Mouse (Mus musculus) activated CD4-positive, CD25-positive, alpha-beta regulatory T cell, adult 4 months (primary cell): Measurements from ENCODE around the gene Metrn. TPM values are rescaled to one million over a fixed set of nuclear protein-coding genes. Genes with fewer than 3 reads are reported as not detected.

Experiments used
- ATAC-seq: one replicate; pipeline ENCODE4 v1.8.0; 2017
- polyA plus RNA-seq, 2 experiments: library from polyadenylated mRNA; unstranded; fragments of 100-300 nt; shearing (Covaris generic); gene quantifications; one replicate each; pipeline ENCODE4 v1.2.1; 2017

Metrn gene
- 1 to 10 TPM; 2.2 to 4.6 TPM for polyA plus RNA-seq

- peak; percentile 33 for ATAC-seq
Observed at GRCm38 (mm10) chr17:25796951-25797369, at the start of gene Metrn. Gene Metrn, minus strand, starts transcription at chr17:25797136.

DNA sequence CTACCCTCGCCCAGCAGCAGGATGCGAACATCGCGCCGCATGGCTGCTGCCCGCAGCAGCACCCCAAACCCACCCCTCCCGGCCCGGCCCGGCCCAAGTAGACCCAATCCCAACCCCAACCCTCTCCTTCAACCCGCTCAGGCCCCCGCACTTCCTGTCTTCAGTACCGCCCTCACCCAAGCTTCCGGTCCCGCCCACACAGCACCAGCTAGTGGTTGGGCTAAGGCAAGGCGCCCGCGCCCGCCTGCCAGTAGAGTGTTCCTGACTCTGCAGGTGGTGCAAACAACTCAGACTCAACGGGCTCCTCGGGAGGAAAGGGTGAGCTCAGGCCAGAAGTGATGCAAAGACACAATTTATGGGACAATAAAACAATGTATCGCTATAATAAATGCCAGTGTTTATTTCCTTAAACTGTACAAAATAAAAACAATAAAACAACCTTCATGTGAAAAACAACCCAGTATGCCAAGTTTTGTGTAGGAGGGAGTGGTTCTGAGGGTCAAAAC lies 47.5 kb upstream of the Metrn start, which contains the start of gene Rhot2:
Gene Rhot2, minus strand, starts transcription at position 456 of the 506 bp plus-strand sequence.
- peak; percentile 100 for ATAC-seq

- peak; percentile 6 for ATAC-seq
Observed at GRCm38 (mm10) chr17:25843636-25844395, 46.9 kb upstream of the Metrn start.

DNA sequence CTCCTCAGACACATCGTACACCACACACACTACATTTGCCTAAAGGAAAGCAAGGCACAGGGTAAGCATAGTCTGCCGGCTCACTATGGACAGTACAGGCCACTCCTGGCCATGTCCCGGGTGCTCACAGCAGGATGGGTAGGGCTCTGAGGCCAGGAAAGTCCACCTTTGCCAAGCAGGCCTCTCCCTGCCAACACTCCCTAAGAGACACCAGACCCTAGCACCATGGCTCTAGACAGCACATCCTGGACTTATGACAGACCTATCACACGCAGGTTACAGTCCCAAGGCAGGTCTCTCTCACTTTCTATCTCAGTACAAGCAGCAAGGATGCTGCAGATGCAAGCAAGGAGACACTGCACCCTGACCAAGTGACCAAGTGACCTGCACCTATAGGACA lies 46.2 kb upstream of the Metrn start:
- ATAC-seq, result no peak

DNA sequence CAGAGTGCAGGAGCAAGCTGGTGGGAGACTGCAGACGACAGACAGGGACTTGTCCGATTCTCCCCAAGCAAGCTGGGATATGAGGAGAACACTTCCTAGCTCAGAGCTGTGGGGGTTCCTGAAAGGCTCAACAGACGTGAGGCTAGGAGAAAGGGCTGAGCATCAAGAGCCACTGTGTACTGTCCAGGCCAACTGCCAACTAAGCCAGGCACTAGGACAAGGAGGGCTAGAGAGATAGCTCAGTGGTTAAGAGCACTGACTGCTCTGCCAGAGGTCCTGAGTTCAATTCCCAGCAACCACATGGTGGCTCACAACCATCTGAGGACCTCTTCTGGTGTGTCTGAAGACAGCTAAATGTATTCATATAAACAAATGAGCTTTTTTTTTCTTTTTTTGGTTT lies 45.6 kb upstream of the Metrn start:
- no peak for ATAC-seq

- ATAC-seq, result no peak
Observed at GRCm38 (mm10) chr17:25841117-25841880, 44.4 kb upstream of the Metrn start, which contains the start of gene Gm20683. Gene Gm20683, minus strand, starts transcription at chr17:25841763.

DNA sequence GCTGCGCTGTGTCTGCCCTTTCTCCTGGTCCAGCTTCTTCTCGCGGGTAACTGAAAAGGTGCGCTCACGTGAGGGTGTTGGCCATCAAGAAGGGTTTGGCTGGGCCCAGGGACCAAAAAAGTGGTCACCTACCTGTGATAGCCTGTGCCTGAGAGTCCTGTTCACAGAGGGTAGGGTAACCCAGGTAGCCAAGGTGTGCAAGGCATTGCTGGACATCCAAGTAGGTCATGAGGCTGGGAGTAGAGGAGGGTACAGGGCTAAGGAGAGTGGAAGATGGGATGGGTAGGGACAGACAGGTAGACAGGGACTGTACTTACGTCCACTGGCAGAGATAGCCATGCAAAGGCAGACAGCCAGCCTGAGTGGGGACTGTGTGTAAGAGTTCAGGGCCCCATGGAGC lies 43.6 kb upstream of the Metrn start:
- no peak for ATAC-seq

- ATAC-seq, result no peak
Observed at GRCm38 (mm10) chr17:25839455-25840235, 42.7 kb upstream of the Metrn start.

- no peak for ATAC-seq
Observed at GRCm38 (mm10) chr17:25838904-25839303, 42.0 kb upstream of the Metrn start.

DNA sequence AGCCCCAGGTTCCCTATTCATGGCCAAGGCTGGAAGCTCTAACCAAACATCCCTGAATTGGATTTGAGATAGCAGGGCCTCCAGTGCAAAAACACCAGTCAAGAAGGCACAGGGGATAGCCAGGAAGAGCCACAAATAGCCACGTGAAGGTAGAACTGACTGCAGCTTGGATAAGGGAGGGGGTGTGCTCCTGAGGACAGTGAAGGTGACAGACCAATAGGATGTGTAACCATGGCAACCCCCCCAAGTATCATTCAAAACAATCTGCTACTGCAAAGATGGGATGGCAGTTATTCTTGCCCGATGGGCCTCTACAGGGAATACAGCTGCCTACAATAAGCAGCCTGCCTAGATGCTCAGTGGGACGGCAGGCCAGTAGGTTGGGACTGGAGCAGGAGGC lies 40.6 kb upstream of the Metrn start:
- no peak for ATAC-seq

- ATAC-seq, result no peak
Observed at GRCm38 (mm10) chr17:25837076-25837410, 40.1 kb upstream of the Metrn start, which contains the start of gene Rhbdl1. Gene Rhbdl1, minus strand, starts transcription at chr17:25837295.

- ATAC-seq, result no peak
Observed at GRCm38 (mm10) chr17:25836397-25837075, 39.6 kb upstream of the Metrn start.

DNA sequence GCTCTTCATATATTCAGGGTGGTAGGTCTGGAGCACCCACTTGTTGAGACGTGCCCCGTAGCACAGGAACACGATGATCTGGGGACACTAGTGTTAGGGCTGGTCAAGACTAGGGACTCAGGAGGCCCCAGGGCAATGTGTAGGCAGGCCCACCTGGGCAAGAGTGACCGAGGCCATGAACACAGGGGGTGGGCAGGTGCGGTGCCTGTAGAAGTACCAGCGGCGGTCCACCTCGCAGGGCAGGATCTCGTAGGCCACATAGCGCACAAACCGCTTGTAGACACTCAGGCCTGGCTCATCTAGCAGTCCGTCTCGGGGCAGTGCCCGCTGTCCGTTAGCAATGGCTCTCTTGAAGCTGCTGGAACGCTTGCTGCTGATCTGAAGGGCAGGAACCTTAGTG lies 38.9 kb upstream of the Metrn start:
- no peak for ATAC-seq

DNA sequence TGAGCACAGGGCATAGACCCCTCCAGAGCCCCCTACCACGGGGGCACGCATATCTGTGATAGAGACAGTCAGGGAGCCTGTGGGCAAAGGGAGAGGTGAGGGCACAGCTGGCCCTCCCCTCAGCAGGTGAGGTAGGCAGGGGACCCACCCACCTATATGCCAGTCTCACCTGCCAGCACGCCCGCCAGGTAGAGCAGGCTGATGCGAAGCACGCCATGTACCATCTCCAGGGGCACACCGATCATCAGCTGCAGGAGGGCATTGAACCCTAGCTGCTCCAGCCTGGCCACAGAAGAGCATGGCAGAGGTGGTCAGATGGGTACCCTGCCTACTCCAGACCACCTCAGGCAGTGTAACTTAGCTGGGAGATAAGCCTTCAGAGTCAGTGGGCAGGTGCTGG lies 38.4 kb upstream of the Metrn start:
- ATAC-seq, result no peak

DNA sequence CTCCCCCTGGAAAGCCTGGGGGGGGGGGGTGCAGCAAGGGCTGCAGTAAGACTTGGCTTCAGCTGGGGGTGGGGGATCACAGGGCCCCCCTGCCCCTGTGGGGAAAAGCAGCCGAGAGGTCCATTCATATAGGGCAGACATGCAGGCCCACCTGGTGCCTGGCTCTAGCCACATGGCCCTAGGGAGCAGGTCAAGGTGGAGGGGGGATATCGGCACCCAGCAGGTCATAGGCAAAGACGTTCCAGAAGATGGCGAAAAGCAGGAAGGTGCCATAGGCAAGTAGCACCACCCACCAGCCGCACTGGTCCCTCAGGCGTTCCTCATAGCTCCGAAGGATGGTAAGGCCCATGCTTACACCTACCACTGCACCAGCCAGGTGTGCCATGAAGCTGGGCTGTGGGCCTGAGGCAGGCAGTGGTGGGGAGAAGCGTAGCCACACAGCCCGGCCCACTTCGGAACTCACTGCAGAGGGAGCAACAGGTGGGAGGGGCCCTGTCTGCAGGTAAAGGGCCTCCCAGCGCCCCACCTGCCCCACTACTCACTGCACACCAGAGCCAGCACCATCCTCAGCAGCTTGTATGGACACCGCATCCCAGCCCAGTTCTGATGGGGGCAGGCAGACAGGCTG lies 37.8 kb upstream of the Metrn start:
- no peak for ATAC-seq

GRCm38 (mm10) chr17:25833961-25834594 lies 37.1 kb upstream of the Metrn start:
- no peak for ATAC-seq

- ATAC-seq, result no peak
Observed at GRCm38 (mm10) chr17:25833291-25833663, 36.3 kb upstream of the Metrn start, which contains the start of gene Stub1. Gene Stub1, minus strand, starts transcription at chr17:25833404.

DNA sequence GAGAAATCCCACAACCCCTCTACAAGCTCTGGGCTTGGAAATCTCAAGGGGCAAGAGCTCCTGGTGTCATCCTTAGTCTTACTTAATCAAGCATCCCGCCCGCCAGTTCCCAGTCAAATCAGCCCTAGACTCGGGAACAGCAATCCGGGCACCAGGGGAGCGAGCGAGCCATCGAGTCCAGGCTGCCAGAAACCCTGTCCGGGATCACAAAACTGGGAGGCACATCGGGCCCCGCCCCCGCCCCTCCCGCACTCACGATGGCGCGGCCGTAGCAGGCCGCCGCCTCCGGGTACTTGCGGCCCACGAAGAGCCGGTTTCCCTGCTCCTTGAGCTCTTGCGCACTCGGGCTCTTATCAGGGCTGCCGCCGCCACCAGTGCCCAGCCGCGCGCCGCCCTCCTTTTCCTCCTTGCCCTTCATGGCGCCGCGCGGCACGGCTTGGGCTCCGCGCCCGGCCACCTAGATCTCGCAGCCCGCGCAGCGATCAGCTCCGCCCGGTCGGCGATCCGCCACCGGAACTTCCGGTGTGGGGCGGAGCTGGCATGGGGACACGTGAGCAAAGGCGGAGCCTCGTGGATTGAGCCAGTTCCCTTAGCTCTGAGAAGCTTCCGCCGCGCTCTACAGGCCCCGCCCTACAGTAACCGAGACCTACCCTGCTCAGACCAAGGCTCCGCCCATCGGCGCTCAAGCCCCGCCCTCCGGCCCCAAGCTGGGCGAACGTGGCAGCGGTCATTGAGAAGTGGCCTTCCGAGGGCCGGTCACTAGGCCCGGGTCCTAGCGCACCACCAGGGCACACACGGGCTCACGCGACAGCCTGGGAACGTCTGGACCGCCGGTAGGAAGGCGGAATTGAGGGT lies 35.7 kb upstream of the Metrn start:
- ATAC-seq, result peak; percentile 95

- no peak for ATAC-seq
Observed at GRCm38 (mm10) chr17:25831451-25832281, 34.7 kb upstream of the Metrn start.
